Mouse (Mus musculus) fibroblast of lung, adult 2 months (primary cell): ENCODE measurements at regions not wholly inside any gene's neighbourhood (a gene's known extent, or its start where the extent isn't known, plus 50 kb on each side); places are given as distances from the start of the nearest gene placed in this dataset.

Experiments
- DNase-seq: peaks from one replicate; pipeline ENCODE4 v3.0.0-alpha.2; 2011; ENCODE audit warnings: low read depth

- no peak for DNase-seq
Measured at GRCm38 (mm10) chr3:120217710-120218109, 433.4 kb upstream of the Ptbp2 start.

GRCm38 (mm10) chr3:120214616-120215250, 430.5 kb upstream of the Ptbp2 start:
- DNase-seq: no peak

- no peak for DNase-seq
Measured at GRCm38 (mm10) chr3:120199403-120199802, 415.1 kb upstream of the Ptbp2 start.

GRCm38 (mm10) chr3:120194501-120194900, 410.2 kb upstream of the Ptbp2 start:
- no peak for DNase-seq

GRCm38 (mm10) chr3:120192439-120193326, 408.4 kb upstream of the Ptbp2 start:
- DNase-seq: peak; percentile 44

GRCm38 (mm10) chr3:120189606-120190005, 405.3 kb upstream of the Ptbp2 start:
- peak; percentile 20 for DNase-seq

GRCm38 (mm10) chr3:120180931-120181610, 396.8 kb upstream of the Ptbp2 start:
- no peak for DNase-seq

GRCm38 (mm10) chr3:120175632-120176031, 391.4 kb upstream of the Ptbp2 start:
- DNase-seq: peak; percentile 78
